Mouse (Mus musculus) urinary bladder, postnatal 14 days (tissue): ENCODE results near the gene Pla1a.

Source experiments
- DNase-seq: peaks from one replicate; pipeline ENCODE4 v3.0.0; 2021; ENCODE audit warnings: low spot score

The Pla1a gene

GRCm38 (mm10) chr16:38369000-38369399, 63.9 kb downstream of the Pla1a start:
- no peak for DNase-seq

GRCm38 (mm10) chr16:38368336-38368735, 64.6 kb downstream of the Pla1a start:
- DNase-seq: peak; percentile 40

- no peak for DNase-seq
Measured at GRCm38 (mm10) chr16:38366231-38366630, 66.7 kb downstream of the Pla1a start.

DNA sequence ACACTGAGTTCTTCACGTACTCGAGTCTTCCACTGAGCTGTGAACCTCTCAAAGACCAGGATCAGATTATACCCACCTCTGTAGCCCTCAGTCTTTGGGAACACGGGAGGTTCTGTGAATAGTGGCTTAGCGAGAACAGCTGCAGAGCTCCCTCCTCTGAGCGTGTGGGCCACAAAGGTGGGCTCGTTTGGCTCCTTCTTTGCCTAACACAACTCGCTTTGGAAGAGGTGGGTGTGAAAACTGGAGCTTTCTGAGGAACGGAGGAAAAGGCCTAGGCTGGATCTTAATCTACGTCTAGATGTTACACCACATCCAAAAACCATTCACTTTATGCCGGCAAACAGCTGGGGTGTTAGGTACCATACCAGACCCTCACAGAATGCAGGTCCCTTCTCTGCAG, 67.6 kb downstream of the Pla1a start:
- DNase-seq: no peak

DNA sequence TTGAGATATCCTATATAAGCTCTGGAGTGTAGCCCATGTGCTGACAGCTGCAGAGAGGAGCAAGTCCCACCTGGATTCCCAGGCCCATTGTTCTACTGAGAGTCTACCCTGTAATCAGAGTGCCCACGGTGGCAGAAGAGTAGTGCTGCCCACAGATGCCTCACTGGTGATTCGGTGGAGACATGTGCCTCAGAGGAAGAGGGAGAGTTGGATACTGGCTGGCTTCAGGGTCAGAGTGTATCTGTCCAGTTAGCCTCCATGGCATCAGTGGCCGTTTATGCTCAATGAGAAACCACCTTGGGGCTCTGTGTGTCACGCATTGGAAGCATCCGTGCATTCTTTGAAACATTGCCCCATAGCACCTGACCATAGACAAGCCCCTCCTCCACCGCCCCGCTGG, 69.3 kb downstream of the Pla1a start:
- DNase-seq: no peak

GRCm38 (mm10) chr16:38363256-38363595, 69.7 kb downstream of the Pla1a start:
- DNase-seq: no peak

- DNase-seq: no peak
Measured at GRCm38 (mm10) chr16:38362493-38363255, 70.3 kb downstream of the Pla1a start.

DNA sequence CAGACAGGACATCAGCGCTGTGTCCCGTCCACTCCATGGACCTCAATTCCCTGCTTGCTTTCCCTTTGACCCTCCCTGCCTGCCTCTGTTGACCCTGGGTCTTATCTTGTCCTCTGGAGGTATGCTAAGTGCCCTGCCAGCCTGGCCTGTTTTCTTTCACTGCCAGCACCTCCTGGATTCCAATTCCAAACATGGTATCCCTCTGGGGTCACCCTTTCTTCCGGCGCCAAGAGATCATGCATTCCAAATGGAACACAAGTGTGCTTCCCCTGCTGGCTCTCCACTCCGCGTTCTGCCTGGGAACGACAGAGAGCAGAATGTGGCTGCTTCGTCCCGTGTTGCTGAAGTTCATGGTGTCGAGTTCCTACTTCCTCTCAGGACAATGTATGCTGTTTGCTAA, 71.0 kb downstream of the Pla1a start, which contains the start of gene Popdc2:
Popdc2 (plus strand) TSS at position 277 of the 400 bp plus-strand sequence.
- no peak for DNase-seq

DNA sequence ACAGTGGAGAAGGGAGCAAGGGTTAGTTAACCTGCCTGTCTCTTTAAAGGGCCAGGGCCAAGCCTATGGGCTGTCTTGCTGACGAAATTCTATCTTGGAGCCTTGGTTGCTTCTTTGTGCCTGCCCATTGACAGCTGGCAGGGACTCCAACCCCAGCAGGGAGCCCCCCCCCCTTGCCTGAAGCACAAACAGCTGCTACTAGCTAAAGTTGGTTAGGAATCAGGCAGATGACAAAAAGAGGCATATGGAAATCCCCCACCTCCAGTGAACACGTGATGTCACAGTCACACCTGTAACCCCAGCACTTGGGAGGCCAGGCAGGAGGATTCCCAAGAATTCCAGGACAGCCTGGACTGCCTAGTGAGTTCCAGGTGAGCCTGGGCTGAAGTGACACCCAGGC, 72.6 kb downstream of the Pla1a start:
- no peak for DNase-seq

DNA sequence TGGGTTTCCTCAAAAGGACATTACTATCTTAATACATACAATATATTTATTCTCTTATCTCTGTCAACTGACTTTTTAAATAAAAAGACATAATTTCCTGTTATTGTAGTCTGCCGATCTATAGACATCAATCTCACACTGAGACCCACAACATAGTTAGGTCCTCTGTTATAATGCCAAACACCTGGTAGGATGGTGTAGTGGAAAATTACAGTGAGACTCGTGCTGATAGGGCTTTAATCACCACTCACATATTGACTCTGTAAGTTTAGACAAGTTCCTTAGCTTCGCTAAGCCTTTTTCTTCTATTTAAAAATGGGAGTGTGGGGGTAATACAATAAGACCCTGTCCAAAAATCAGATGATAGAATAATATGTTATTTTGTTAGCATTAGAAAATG, 73.1 kb downstream of the Pla1a start:
- no peak for DNase-seq

DNA sequence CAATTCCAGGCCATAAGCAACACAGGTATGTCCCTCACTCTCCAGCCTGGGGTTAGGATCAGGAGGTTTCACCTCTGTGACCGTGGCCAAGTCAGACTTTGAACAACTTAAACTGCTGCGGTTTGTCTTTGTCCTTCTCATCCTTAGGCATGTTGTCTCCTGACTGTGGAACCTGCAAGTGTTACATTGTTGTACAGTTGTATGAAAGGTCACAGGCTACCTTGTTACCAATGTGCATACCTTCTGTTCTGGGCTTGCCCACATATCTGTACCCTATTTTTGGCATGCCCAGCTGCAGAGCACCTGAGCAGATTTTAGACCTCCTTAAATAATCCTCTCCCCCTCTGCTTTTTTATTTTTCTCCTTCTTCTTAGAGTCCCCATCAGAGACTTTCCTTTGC, 73.7 kb downstream of the Pla1a start:
- no peak for DNase-seq

DNA sequence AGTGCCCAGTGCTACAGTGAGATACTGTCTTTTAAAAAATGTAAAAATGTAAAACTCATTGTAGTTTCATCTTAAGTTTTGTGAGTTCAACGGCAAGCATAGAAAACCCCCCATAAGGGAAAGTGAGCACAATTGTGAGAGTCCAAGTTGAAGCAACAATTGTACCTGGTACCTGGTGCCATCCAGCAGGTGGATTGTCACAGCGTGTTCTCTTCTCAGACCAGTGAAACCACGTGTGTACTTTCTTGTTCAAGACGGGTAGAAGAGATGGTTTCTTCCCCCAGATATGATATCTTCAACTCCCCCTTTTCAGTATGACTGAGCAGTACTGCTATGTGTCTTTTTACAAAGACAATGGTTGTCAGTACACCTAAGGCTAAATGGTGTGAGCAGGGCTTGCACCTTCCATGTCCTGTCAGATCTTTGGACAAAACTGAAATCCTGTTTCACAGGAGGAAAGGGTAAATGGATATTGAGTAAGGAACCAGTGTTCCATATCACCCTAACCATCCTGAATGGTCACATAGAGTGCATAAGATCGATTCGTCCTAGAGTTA, 74.6 kb downstream of the Pla1a start:
- no peak for DNase-seq

GRCm38 (mm10) chr16:38354185-38354913, 78.6 kb downstream of the Pla1a start:
- no peak for DNase-seq

DNA sequence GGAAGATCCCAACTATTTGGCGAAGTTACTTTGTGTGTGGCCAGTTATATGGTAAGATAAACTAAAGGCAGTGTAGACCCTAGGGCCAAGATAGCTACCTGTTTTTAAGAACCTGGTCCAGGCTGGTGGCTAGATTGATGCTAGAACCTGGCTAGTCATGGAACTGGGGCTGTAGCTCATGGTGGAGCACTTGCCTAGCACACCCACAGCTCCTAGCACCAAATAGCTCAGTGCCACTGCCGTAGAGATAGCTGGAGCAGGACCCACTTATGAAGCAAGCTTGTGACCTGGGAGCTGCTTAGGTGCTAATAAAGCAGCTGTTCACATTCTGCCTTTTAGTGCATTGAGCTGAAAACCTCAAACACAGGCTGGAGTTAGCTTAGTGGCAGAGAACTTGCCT, 79.3 kb downstream of the Pla1a start:
- no peak for DNase-seq

GRCm38 (mm10) chr16:38352851-38353250, 80.1 kb downstream of the Pla1a start:
- no peak for DNase-seq

GRCm38 (mm10) chr16:38352031-38352430, 80.9 kb downstream of the Pla1a start:
- no peak for DNase-seq

DNA sequence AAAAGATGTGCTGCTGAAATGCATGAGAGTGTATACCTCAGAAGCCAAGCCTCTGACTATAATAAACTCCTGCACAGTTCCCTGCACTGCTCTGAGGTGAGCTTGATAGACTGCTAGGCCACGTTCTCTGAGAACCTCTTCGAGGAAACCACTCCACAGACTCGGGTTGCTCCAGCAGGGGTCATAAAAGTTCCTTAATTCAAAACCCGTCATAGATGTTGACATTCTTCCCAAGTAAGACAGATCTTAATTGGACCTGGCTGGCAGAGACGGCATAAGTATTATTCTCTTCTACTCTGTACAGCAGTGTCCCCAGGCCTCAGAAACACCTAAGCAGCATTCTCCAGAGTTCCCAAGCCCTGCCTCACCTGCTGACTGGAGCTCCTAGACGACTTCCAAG, 82.0 kb downstream of the Pla1a start:
- no peak for DNase-seq

GRCm38 (mm10) chr16:38350361-38350855, 82.5 kb downstream of the Pla1a start:
- no peak for DNase-seq

DNA sequence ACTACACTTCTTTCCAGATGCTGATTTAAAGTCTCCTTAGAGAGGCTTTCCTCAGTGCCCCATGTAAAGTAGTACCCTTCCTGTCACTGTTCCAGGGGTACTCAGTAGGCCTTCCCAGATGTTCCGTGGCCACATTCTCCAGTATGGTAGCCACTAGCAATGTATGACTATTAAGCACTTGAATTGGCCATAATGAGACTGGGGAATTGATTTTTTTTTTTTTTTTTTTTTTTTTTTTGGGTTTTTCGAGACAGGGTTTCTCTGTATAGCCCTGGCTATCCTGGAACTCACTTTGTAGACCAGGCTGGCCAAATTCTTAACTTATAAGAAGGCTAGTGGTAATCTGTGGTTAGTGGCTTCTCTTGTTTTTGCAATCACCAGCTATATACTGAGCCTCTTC, 83.1 kb downstream of the Pla1a start:
- DNase-seq: no peak

DNA sequence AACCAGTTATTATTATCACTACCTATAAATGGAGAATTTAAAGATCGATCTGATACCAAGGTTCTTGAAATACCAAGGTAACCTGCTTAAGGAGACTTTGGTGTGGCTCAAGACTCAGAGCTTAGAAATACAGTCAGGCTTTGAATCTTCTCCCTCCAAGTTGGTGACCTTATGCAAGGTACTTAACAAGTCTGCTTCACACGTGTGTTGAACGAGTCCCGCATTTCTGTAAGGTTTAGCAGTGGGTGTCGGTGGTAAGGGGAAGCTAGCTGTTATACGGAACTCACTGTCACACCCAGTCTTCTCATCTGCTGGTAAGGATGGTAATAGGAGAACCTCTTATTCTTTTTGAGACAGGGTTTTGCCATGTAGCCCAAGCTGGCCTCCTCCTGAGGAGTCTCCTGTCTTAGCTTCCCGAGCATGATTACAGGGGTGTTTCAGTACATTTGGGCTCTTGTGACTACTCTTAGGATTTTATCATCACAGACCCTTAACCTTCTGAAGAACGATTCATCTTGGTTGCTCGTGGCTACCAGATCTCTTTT, 84.7 kb downstream of the Pla1a start:
- no peak for DNase-seq

DNA sequence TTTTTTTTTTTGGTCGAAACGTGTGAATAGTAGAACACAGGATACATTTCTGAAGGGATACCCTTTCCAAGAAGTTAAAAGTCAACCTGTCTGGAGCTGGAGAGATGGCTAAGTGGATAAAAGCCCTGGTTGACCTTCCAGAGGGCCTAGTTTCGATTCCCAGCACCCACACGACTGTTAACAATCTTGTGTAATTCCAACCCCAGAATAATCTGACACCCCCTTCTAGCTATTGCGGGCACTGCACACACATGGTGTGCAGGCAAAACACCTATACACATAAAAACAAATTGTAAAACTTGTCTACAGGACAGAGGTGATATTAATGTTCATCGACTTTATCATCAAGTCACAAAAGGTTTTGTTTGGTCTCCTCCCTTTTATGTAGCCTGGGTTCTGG, 85.4 kb downstream of the Pla1a start:
- no peak for DNase-seq

GRCm38 (mm10) chr16:38346529-38347325, 86.2 kb downstream of the Pla1a start, which contains the start of the genes Cox17 and Gm21987:
Cox17 (plus strand) TSS chr16:38346991.
Gm21987 (plus strand) TSS chr16:38347040.
- peak; percentile 93 for DNase-seq
